Mouse (Mus musculus) C2C12 (cell line): ENCODE measurements at regions not wholly inside any gene's neighbourhood (a gene's known extent, or its start where the extent isn't known, plus 50 kb on each side); places are given as distances from the start of the nearest gene placed in this dataset.

ENCODE experiments used
- CTCF ChIP-seq: IDR thresholded peaks from one replicate; pipeline ENCODE4 v1.5.1; 2011; ENCODE audit not compliant: control insufficient read depth, insufficient read depth, insufficient read length
- MYOD1 ChIP-seq: IDR thresholded peaks from one replicate; pipeline ENCODE4 v1.6.1; 2011; ENCODE audit warnings: low read depth; ENCODE audit not compliant: control insufficient read depth, insufficient read length
- MYOG ChIP-seq: IDR thresholded peaks from one replicate; pipeline ENCODE4 v1.6.1; 2011; ENCODE audit not compliant: control insufficient read depth, insufficient read length; ENCODE audit errors: extremely low read depth
- USF1 ChIP-seq: IDR thresholded peaks from one replicate; pipeline ENCODE4 v1.6.1; 2011; ENCODE audit warnings: low read depth, mild to moderate bottlenecking, control low read depth, moderate library complexity

DNA sequence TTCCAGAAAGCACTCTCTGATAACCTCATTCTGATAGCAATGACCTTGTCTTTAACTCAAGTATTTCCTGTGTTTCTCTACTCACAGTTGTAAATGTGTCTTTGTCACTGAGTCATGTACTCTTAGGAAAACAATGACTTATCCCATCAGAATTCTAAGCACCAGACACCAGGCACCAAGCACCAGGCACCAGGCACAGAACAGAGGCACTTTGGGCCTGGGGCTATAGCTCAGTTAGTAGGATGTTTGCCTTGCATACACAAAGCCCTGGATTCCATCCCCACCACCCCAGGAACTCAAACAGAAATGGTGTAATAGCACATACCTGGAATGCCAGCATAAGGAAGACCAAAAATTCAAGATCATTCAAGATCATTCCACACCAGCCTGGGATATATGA lies 196.5 kb downstream of the Zfp462 start:
- TF ChIP-seq CTCF: no peak
- TF ChIP-seq USF1: no peak
- no peak for TF ChIP-seq MYOD1
- TF ChIP-seq MYOG: no peak
